Mouse (Mus musculus): ENCODE results near the gene Nipsnap3a. TPM values are rescaled to one million over a fixed set of nuclear protein-coding genes. Genes with fewer than 3 reads are reported as not detected.

The Nipsnap3a gene
- polyA plus RNA-seq, 1 experiment from 2014 or later = not detected

DNA sequence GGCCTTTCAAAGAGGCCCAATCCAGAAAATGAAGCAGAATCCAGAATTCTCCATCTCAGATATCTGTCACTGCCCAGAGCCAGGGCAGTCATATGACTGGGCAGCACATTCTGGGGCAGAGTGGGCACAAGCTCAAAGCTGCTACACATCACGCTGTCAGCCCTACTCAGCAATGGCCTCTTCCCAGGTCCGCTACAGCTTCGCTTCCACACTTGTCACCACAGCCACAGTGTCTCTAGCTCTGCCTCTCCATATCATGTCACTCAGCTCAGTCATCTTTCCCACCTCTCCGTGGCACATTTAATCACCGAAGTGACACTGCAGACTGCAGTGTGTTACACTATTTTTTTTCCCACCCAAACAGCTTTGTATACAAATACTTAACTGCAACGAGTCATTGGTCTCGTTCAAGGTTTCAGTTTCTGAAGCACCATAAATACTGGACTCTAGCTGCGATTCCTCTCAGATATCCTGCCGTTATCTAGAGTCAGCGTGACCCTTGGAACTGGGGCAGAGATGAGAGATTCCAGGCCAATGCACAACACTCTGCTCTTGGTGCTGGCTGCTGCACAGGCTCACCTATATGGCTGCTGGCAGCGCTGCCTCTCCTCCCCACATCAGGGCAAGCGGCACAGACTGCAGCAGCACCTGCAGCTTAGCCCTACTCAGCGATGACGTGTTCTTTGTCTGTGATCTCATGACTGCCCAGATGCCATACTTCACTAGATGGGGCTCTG is 34.3 kb downstream of the Nipsnap3a start:
- no peaks in the 10 kb centered on the region for H3K4me1 ChIP-seq (ENCODE audit: control insufficient read depth in 2 of 2, insufficient read depth in 2 of 2, low read length in 2 of 2)
- peaks cover 47% of the 10 kb centered on the region for H3K36me3 ChIP-seq (ENCODE audit: control insufficient read depth, insufficient read depth, low read length)
- no peaks in the 10 kb centered on the region for H3K27me3 ChIP-seq (ENCODE audit: control insufficient read depth, insufficient read depth, low read length)
- H3K9me3 ChIP-seq (ENCODE audit: control insufficient read depth, low read length) = peaks cover 5% of the 10 kb centered on the region; the same call in 1 of the 2 replicates
- no peak overlapping the region for H3K4me2 ChIP-seq (ENCODE audit: low read length)
- no peak overlapping the region for H3K27ac ChIP-seq (replicated peaks in 1 of 2; ENCODE audit: control insufficient read depth in 1 of 2, insufficient read depth in 1 of 2, low read depth in 2 of 2, low read length in 2 of 2)
- no peak for ATAC-seq (ENCODE audit: insufficient number of reproducible peaks, insufficient read depth, low FRiP score, low read depth)
- no peak overlapping the region for H3K9ac ChIP-seq (ENCODE audit: low read length)
- H3K4me3 ChIP-seq (ENCODE audit: control insufficient read depth in 1 of 2, insufficient read depth in 1 of 2, low read depth in 1 of 2, low read length in 2 of 2) = no peak overlapping the region
- 73% methylated on average over 14 of the region's 14 CpGs for WGBS

DNA sequence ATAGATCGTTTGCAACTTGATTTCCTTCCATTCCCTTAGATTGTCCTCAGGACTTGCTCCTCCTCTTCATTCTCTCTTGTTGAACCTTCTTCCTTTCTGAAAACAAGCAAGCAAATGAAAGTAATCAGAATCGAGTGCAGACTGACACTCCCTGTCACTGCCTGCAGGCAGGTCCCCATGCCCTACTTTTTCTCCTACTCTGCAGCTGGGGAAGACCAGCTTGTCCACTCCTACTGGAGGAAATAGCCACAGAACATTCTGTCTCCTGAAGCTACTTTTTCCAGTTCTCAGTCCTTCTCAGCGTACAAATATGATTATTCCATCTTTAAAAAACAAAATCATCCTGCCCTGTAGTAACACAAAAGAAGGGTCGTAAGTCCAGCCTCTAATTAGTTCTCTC is 35.3 kb downstream of the Nipsnap3a start:
- peaks cover 5% of the 10 kb centered on the region; the same call in 1 of the 2 replicates for H3K9me3 ChIP-seq (ENCODE audit: control insufficient read depth, low read length)
- no peaks in the 10 kb centered on the region for H3K4me1 ChIP-seq (ENCODE audit: control insufficient read depth in 2 of 2, insufficient read depth in 2 of 2, low read length in 2 of 2)
- no peak overlapping the region for H3K4me2 ChIP-seq (ENCODE audit: low read length)
- H3K9ac ChIP-seq (ENCODE audit: low read length) = no peak overlapping the region
- no peak overlapping the region for H3K27ac ChIP-seq (replicated peaks in 1 of 2; ENCODE audit: control insufficient read depth in 1 of 2, insufficient read depth in 1 of 2, low read depth in 2 of 2, low read length in 2 of 2)
- H3K36me3 ChIP-seq (ENCODE audit: control insufficient read depth, insufficient read depth, low read length) = peaks cover 38% of the 10 kb centered on the region
- no peak overlapping the region for H3K4me3 ChIP-seq (ENCODE audit: control insufficient read depth in 1 of 2, insufficient read depth in 1 of 2, low read depth in 1 of 2, low read length in 2 of 2)
- 86% methylated on average over 4 of the region's 4 CpGs for WGBS
- no peaks in the 10 kb centered on the region for H3K27me3 ChIP-seq (ENCODE audit: control insufficient read depth, insufficient read depth, low read length)
- no peak for ATAC-seq (ENCODE audit: insufficient number of reproducible peaks, insufficient read depth, low FRiP score, low read depth)

DNA sequence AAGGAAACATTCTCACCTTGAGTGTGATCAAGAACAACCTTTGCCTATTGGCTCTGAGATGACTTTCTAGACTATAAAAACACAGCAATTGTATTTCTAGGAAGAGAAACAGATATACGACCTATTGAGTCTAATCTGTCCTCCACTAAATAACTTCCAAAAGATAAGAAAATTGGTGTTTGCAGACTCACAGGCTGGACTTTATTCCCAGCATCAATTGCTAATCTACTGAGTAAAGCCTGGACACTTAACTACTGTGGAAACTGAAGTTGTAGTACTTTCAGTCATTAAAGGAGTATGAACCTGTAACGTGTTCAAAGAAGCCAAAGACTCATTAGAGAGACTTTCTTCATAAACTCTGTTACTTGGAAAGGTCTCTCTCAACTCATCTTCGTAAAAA is 38.7 kb downstream of the Nipsnap3a start:
- Histone ChIP-seq H3K9ac (ENCODE audit: low read length) (no peak overlapping the region), H3K36me3 (ENCODE audit: control insufficient read depth, insufficient read depth, low read length) (peaks cover 11% of the 10 kb centered on the region), H3K4me2 (ENCODE audit: low read length) (no peak overlapping the region), H3K27me3 (ENCODE audit: control insufficient read depth, insufficient read depth, low read length) (no peaks in the 10 kb centered on the region), H3K4me3 (ENCODE audit: control insufficient read depth in 1 of 2, insufficient read depth in 1 of 2, low read depth in 1 of 2, low read length in 2 of 2) (no peak overlapping the region), H3K9me3 (ENCODE audit: control insufficient read depth, low read length) (peaks cover 5% of the 10 kb centered on the region; the same call in 1 of the 2 replicates), H3K27ac (replicated peaks in 1 of 2; ENCODE audit: control insufficient read depth in 1 of 2, insufficient read depth in 1 of 2, low read depth in 2 of 2, low read length in 2 of 2) (no peak overlapping the region), H3K4me1 (ENCODE audit: control insufficient read depth in 2 of 2, insufficient read depth in 2 of 2, low read length in 2 of 2) (no peaks in the 10 kb centered on the region)
- WGBS = 62% methylated on average over 3 of the region's 3 CpGs
- ATAC-seq (ENCODE audit: insufficient number of reproducible peaks, insufficient read depth, low FRiP score, low read depth) = no peak

DNA sequence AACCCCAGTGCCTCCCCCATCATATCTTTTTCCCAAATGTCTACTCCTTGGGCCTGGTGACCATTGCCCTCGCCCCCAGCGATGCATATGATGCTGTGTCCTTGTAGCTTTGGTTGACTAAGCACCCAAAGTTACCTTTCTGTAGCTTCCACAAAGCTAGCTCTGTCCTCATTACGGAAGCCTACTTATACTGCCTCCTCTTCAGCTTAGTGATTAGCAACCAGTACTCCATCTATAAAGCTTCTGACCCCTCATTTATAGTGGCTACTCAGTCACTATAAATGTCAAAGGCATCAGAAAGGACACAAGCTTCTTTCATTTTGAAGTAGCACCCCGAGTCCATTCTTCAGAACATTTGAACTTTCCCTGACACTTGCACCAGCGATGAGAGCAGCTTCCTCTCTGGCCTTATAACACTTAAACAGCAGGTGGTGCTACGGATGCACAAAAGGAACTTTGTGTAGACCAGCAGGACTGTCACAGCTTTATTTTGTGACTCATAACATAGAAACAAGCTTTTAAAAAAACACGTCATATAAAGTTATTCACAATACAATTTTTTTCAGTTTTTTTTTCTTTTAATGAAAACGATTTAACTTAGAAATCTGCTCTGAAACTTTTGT is 41.4 kb downstream of the Nipsnap3a start:
- WGBS = 53% methylated on average over 8 of the region's 8 CpGs
- H3K4me2 ChIP-seq (ENCODE audit: low read length) = no peak overlapping the region
- H3K9ac ChIP-seq (ENCODE audit: low read length) = no peak overlapping the region
- ATAC-seq (ENCODE audit: insufficient number of reproducible peaks, insufficient read depth, low FRiP score, low read depth) = no peak
- no peaks in the 10 kb centered on the region for H3K4me1 ChIP-seq (ENCODE audit: control insufficient read depth in 2 of 2, insufficient read depth in 2 of 2, low read length in 2 of 2)
- peaks cover 11% of the 10 kb centered on the region for H3K36me3 ChIP-seq (ENCODE audit: control insufficient read depth, insufficient read depth, low read length)
- H3K9me3 ChIP-seq (ENCODE audit: control insufficient read depth, low read length) = peaks cover 5% of the 10 kb centered on the region; the same call in 1 of the 2 replicates
- no peak overlapping the region for H3K4me3 ChIP-seq (ENCODE audit: control insufficient read depth in 1 of 2, insufficient read depth in 1 of 2, low read depth in 1 of 2, low read length in 2 of 2)
- H3K27me3 ChIP-seq (ENCODE audit: control insufficient read depth, insufficient read depth, low read length) = no peaks in the 10 kb centered on the region
- no peak overlapping the region for H3K27ac ChIP-seq (replicated peaks in 1 of 2; ENCODE audit: control insufficient read depth in 1 of 2, insufficient read depth in 1 of 2, low read depth in 2 of 2, low read length in 2 of 2)

DNA sequence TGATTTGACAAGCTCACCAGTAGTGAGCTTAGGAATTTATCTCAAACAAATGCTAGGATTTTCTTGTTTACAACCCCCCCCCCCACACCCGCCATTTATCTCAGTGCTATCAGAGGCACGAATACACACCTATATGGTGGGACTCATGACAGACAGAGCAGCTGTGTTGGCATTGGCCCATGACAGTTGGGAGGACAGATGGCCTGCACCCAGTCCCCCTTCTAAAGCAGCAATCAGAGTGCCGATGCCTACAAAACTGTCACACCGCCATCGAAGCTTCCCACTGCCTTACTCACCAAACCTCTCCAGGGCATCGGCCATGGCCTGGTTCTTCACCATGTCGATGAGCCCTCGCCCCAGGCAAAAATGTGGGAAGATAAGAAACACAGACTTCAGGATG is 54.7 kb downstream of the Nipsnap3a start:
- no peak for ATAC-seq (ENCODE audit: insufficient number of reproducible peaks, insufficient read depth, low FRiP score, low read depth)
- no peak overlapping the region for H3K9ac ChIP-seq (ENCODE audit: low read length)
- 68% methylated on average over 8 of the region's 8 CpGs for WGBS

DNA sequence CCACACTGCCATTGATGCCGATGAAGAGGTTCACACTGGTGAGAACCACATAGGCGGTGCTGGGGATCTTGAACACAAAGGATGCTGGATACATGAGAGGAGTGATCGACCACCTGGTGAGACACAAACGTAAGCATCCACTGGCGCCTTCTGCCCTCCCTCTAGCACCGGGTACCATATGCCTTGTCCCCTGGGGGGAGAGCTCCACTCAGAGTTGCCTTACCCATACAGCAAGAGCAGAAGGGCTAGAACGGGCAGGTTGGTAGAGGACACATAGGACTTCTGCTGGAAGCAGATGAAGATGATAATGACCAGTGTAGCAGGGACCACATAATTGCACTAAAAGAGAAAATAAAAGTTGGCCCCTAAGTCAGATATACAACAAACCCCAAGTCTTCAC is 56.7 kb downstream of the Nipsnap3a start:
- no peaks in the 10 kb centered on the region for H3K27me3 ChIP-seq (ENCODE audit: control insufficient read depth, insufficient read depth, low read length)
- no peaks in the 10 kb centered on the region for H3K9me3 ChIP-seq (ENCODE audit: control insufficient read depth, low read length)
- H3K9ac ChIP-seq (ENCODE audit: low read length) = no peak overlapping the region
- no peak overlapping the region for H3K27ac ChIP-seq (replicated peaks in 1 of 2; ENCODE audit: control insufficient read depth in 1 of 2, insufficient read depth in 1 of 2, low read depth in 2 of 2, low read length in 2 of 2)
- peaks cover 0 to 3% of the 10 kb centered on the region in 2 experiments; a peak in 2 of 4 replicates for H3K4me1 ChIP-seq (ENCODE audit: control insufficient read depth in 2 of 2, insufficient read depth in 2 of 2, low read length in 2 of 2)
- no peak for ATAC-seq (ENCODE audit: insufficient number of reproducible peaks, insufficient read depth, low FRiP score, low read depth)
- H3K36me3 ChIP-seq (ENCODE audit: control insufficient read depth, insufficient read depth, low read length) = peaks cover 48% of the 10 kb centered on the region
- WGBS = 89% methylated on average over 7 of the region's 7 CpGs
- no peak overlapping the region for H3K4me2 ChIP-seq (ENCODE audit: low read length)
- no peak overlapping the region for H3K4me3 ChIP-seq (ENCODE audit: control insufficient read depth in 1 of 2, insufficient read depth in 1 of 2, low read depth in 1 of 2, low read length in 2 of 2)

More for the DNA sequence above, 54.7 kb downstream of the Nipsnap3a start:
- no peak overlapping the region for H3K27ac ChIP-seq (replicated peaks in 1 of 2; ENCODE audit: control insufficient read depth in 1 of 2, insufficient read depth in 1 of 2, low read depth in 2 of 2, low read length in 2 of 2)
- peaks cover 0 to 3% of the 10 kb centered on the region in 2 experiments; a peak in 2 of 4 replicates for H3K4me1 ChIP-seq (ENCODE audit: control insufficient read depth in 2 of 2, insufficient read depth in 2 of 2, low read length in 2 of 2)
- no peak overlapping the region for H3K4me3 ChIP-seq (ENCODE audit: control insufficient read depth in 1 of 2, insufficient read depth in 1 of 2, low read depth in 1 of 2, low read length in 2 of 2)
- H3K9me3 ChIP-seq (ENCODE audit: control insufficient read depth, low read length) = no peaks in the 10 kb centered on the region
- H3K36me3 ChIP-seq (ENCODE audit: control insufficient read depth, insufficient read depth, low read length) = peaks cover 44% of the 10 kb centered on the region
- H3K27me3 ChIP-seq (ENCODE audit: control insufficient read depth, insufficient read depth, low read length) = no peaks in the 10 kb centered on the region
- no peak overlapping the region for H3K4me2 ChIP-seq (ENCODE audit: low read length)

DNA sequence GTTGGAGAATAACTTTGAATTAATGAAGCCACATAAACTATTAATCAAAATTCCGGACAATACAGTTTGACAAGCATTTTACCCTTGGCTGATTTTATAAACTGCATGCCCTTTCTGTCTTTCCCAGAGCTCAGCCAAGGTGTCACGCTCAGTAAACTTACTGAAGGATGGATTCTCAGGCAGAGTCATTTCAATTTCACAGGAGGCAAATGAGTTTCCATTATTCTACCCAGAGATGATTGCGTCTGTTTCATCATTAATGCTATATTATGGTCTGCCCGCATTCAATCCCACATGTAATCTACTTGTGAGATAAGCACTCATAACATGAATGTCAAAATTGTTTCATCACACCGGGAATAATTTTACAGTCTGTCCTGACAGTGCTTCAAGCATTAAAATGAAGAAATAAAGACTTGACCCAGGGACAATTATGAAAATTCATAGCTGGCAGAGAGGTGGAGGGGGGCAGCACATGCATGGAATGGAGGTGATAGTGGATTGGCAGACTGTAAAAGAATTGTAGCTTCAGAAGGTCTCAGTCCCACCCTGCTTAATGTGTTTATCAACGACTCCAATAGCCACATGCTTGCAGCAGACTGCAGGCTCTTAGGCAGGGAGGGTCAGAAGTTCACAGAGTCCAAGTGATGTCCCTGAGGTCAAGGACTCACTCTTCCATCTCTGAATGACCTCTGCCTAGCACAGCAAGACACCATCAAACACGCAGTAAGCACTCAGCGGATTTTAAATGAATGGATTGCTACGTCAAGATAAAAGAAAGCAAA is 57.4 kb downstream of the Nipsnap3a start:
- no peaks in the 10 kb centered on the region for H3K9me3 ChIP-seq (ENCODE audit: control insufficient read depth, low read length)
- no peaks in the 10 kb centered on the region for H3K27me3 ChIP-seq (ENCODE audit: control insufficient read depth, insufficient read depth, low read length)
- H3K4me3 ChIP-seq (ENCODE audit: control insufficient read depth in 1 of 2, insufficient read depth in 1 of 2, low read depth in 1 of 2, low read length in 2 of 2) = no peak overlapping the region
- H3K27ac ChIP-seq (replicated peaks in 1 of 2; ENCODE audit: control insufficient read depth in 1 of 2, insufficient read depth in 1 of 2, low read depth in 2 of 2, low read length in 2 of 2) = no peak overlapping the region
- ATAC-seq (ENCODE audit: insufficient number of reproducible peaks, insufficient read depth, low FRiP score, low read depth) = no peak
- whole genome bisulfite sequencing = 59% methylated on average over 9 of the region's 9 CpGs
- no peak overlapping the region for H3K4me2 ChIP-seq (ENCODE audit: low read length)
- no peak overlapping the region for H3K9ac ChIP-seq (ENCODE audit: low read length)
- peaks cover 41% of the 10 kb centered on the region for H3K36me3 ChIP-seq (ENCODE audit: control insufficient read depth, insufficient read depth, low read length)
- H3K4me1 ChIP-seq (ENCODE audit: control insufficient read depth in 2 of 2, insufficient read depth in 2 of 2, low read length in 2 of 2) = peaks cover 0 to 3% of the 10 kb centered on the region in 2 experiments; a peak in 2 of 4 replicates
